12 mouse cellular contexts compared by ENCODE assay signal in genomic region chr6:149095389-149095788, GRCm38 (mm10). TPM values are rescaled to one million over a fixed set of nuclear protein-coding genes. Genes with fewer than 3 reads are reported as not detected.
DNase-seq lines count a peak whose midpoint lies in the region; ATAC-seq and TF ChIP-seq lines count a peak whose summit lies in the region.
"Had no signal": no experiment of that assay in that cellular context is flagged by ENCODE, and none has a peak within 500 bp of the region (broad histone marks: within the 10 kb centered on the region; RNA-seq: fewer than 3 reads in every experiment).

No protein-coding gene starts in this region.

- H3K9me3 ChIP-seq in hindbrain, postnatal 0 days (ENCODE audit: low read length) = no peaks in the 10 kb centered on the region
- H3K9me3 ChIP-seq in hindbrain, embryonic 10.5 days = no peaks in the 10 kb centered on the region
- H3K9me3 ChIP-seq: hindbrain, embryonic 15.5 days; limb, embryonic 12.5 days had no signal

- H3K27ac ChIP-seq in hindbrain, postnatal 0 days = no peak overlapping the region
- H3K27ac ChIP-seq in hindbrain, embryonic 10.5 days = no peak overlapping the region
- H3K27ac ChIP-seq: hindbrain, embryonic 15.5 days; limb, embryonic 12.5 days had no signal

- H3K9ac ChIP-seq in hindbrain, postnatal 0 days (replicated peaks; ENCODE audit: low read length) = no peak overlapping the region
- H3K9ac ChIP-seq: hindbrain, embryonic 15.5 days; limb, embryonic 12.5 days had no signal

- no peak for ATAC-seq in hindbrain, postnatal 0 days
- ATAC-seq: activated CD4-positive, CD25-positive, alpha-beta regulatory T cell, adult 4 months had no signal

- peaks cover 4% of the 10 kb centered on the region; the same call in 1 of the 2 replicates for H3K4me1 ChIP-seq in hindbrain, postnatal 0 days (ENCODE audit: insufficient read depth, low read length)
- H3K4me1 ChIP-seq in hindbrain, embryonic 10.5 days (replicated peaks) = peaks cover 10% of the 10 kb centered on the region; the same call in 1 of the 2 replicates
- H3K4me1 ChIP-seq: limb, embryonic 12.5 days had no signal

- no peak overlapping the region for H3K4me3 ChIP-seq in hindbrain, postnatal 0 days (ENCODE audit: low read length)
- H3K4me3 ChIP-seq in hindbrain, embryonic 10.5 days = no peak overlapping the region
- H3K4me3 ChIP-seq: hindbrain, embryonic 15.5 days; limb, embryonic 12.5 days had no signal

- no peak for TF ChIP-seq CTCF in hindbrain, postnatal 0 days (IDR thresholded peaks at IDR 0.05; ENCODE audit: low read depth)

- H3K27me3 ChIP-seq in hindbrain, postnatal 0 days (ENCODE audit: insufficient read depth, low read length) = no peaks in the 10 kb centered on the region
- H3K27me3 ChIP-seq in hindbrain, embryonic 10.5 days (ENCODE audit: insufficient read depth, poor library complexity, severe bottlenecking) = no peaks in the 10 kb centered on the region
- H3K27me3 ChIP-seq: hindbrain, embryonic 15.5 days; limb, embryonic 12.5 days had no signal

- no peak overlapping the region for H3K4me2 ChIP-seq in hindbrain, postnatal 0 days (ENCODE audit: low read depth, low read length)
- H3K4me2 ChIP-seq: hindbrain, embryonic 15.5 days; limb, embryonic 12.5 days had no signal

- peak; percentile 28 for DNase-seq in hindbrain, postnatal 0 days (ENCODE audit: low spot score)
- no peak for DNase-seq in hindbrain, embryonic 10.5 days (ENCODE audit: low spot score)
- peak; percentile 11 for DNase-seq in retina, postnatal 1 day
- no peak for DNase-seq in retina, embryonic 14.5 days (ENCODE audit: low spot score)
- DNase-seq in cerebellum, adult 9-10 months = peak; percentile 57
- no peak for DNase-seq in frontal cortex, postnatal 14 days (ENCODE audit: low spot score in 2 of 2)
- DNase-seq in ovary, postnatal 14 days (ENCODE audit: low spot score) = no peak
- DNase-seq: right cerebral cortex, postnatal 14 days had no signal

- H3K36me3 ChIP-seq in hindbrain, postnatal 0 days (ENCODE audit: insufficient read depth, low read length) = no peaks in the 10 kb centered on the region
- H3K36me3 ChIP-seq in hindbrain, embryonic 10.5 days = no peaks in the 10 kb centered on the region
- H3K36me3 ChIP-seq: hindbrain, embryonic 15.5 days; limb, embryonic 12.5 days had no signal

- 44% methylated on average over 6 of the region's 6 CpGs for WGBS in hindbrain, postnatal 0 days
- 85% methylated on average over 6 of the region's 6 CpGs for WGBS in hindbrain, embryonic 10.5 days

RNA-seq across cellular contexts. Expression of gene Dennd5b, which starts 6.1 kb away (rescaled TPM):
- 42.4 and 61.0 TPM in 2 replicates for total RNA-seq in hindbrain, postnatal 0 days (2014; rRNA removed)
- 11.9 TPM in 2 replicates for polyA plus RNA-seq in hindbrain, postnatal 0 days (2015; fragmentation: Nextera tagmentation; extraction: Ambion mirVana)
- 10.5 and 11.0 TPM in 2 replicates for polyA plus RNA-seq in hindbrain, embryonic 10.5 days (2016; fragmentation: Nextera tagmentation; extraction: Ambion mirVana)

RNA-seq across cellular contexts. Expression of gene Gm10203, which starts 34.6 kb away (rescaled TPM):
- not detected in 2 replicates for total RNA-seq in hindbrain, postnatal 0 days (2014; rRNA removed)
- not detected in 2 replicates for polyA plus RNA-seq in hindbrain, postnatal 0 days (2015; fragmentation: Nextera tagmentation; extraction: Ambion mirVana)
- polyA plus RNA-seq in hindbrain, embryonic 10.5 days (2016; fragmentation: Nextera tagmentation; extraction: Ambion mirVana) = not detected in 2 replicates
- polyA plus RNA-seq: activated CD4-positive, CD25-positive, alpha-beta regulatory T cell, adult 4 months; hindbrain, embryonic 15.5 days; large intestine, adult 2 months; limb, embryonic 12.5 days had no signal

RNA-seq across cellular contexts. Expression of gene Etfbkmt, which starts 44.3 kb away (rescaled TPM):
- total RNA-seq in hindbrain, postnatal 0 days (2014; rRNA removed) = 3.0 and 4.9 TPM in 2 replicates
- polyA plus RNA-seq in hindbrain, postnatal 0 days (2015; fragmentation: Nextera tagmentation; extraction: Ambion mirVana) = 6.6 TPM in 2 replicates
- 8.8 and 10.7 TPM in 2 replicates for polyA plus RNA-seq in hindbrain, embryonic 10.5 days (2016; fragmentation: Nextera tagmentation; extraction: Ambion mirVana)

Comparison
In these comparisons a context has a peak if more than half of its experiments do, and no peak if none do; other contexts are left out.
1. DNase-seq: peak in hindbrain, postnatal 0 days (single experiment), retina, postnatal 1 day (single experiment) and cerebellum, adult 9-10 months (single experiment); none in hindbrain, embryonic 10.5 days (single experiment), retina, embryonic 14.5 days (single experiment), frontal cortex, postnatal 14 days (0 of 2) and ovary, postnatal 14 days (single experiment).